Mouse (Mus musculus) lung, embryonic 15.5 days (tissue): ENCODE results near the gene Hist1h2ah. TPM values are rescaled to one million over a fixed set of nuclear protein-coding genes. Genes with fewer than 3 reads are reported as not detected.

ENCODE experiments used
- ATAC-seq: fragments of 200-750 bp; cut with Nextera tagmentation; 2 replicates; pipeline ENCODE4 v1.8.0; 2017; ENCODE audit warnings: moderate number of reproducible peaks, borderline replicate concordance; ENCODE audit not compliant: low FRiP score, low TSS enrichment; ENCODE audit errors: extremely low read depth
- H3K27ac ChIP-seq: fragments of 300-500 bp; sonication (generic); 2 replicates; pipeline ENCODE4 v1.5.1; 2015; ENCODE audit warnings: moderate library complexity, mild to moderate bottlenecking, inconsistent platforms
- H3K27me3 ChIP-seq: fragments of 300-500 bp; sonication (generic); 2 replicates; pipeline ENCODE4 v1.6.1; 2015; ENCODE audit warnings: inconsistent platforms
- H3K36me3 ChIP-seq: fragments of 300-500 bp; sonication (generic); 2 replicates; pipeline ENCODE4 v1.6.1; 2015; ENCODE audit warnings: inconsistent platforms
- H3K4me1 ChIP-seq: fragments of 300-500 bp; sonication (generic); 2 replicates; pipeline ENCODE4 v1.6.1; 2015; ENCODE audit warnings: inconsistent platforms
- H3K4me2 ChIP-seq: fragments of 300-500 bp; sonication (generic); 2 replicates; pipeline ENCODE4 v1.6.1; 2015; ENCODE audit warnings: inconsistent platforms, mild to moderate bottlenecking, moderate library complexity
- H3K4me3 ChIP-seq: fragments of 300-500 bp; sonication (generic); 2 replicates; pipeline ENCODE4 v1.5.1; 2015; ENCODE audit warnings: mild to moderate bottlenecking, inconsistent platforms
- H3K9ac ChIP-seq: fragments of 300-500 bp; sonication (generic); 2 replicates; pipeline ENCODE4 v1.6.1; 2015; ENCODE audit warnings: inconsistent platforms
- H3K9me3 ChIP-seq: fragments of 300-500 bp; sonication (generic); 2 replicates; pipeline ENCODE4 v1.6.1; 2016; ENCODE audit warnings: inconsistent platforms
- WGBS: fragments of 180-500 bp; shearing (Covaris S2); methylation state at CpG from one replicate; pipeline ENCODE4 v1.1.7; 2015; 5-methylcytosine and 5-hydroxymethylcytosine counted together
- polyA plus RNA-seq: library from polyadenylated mRNA; unstranded; fragments of >200 nt; fragmentation: Nextera tagmentation; extraction: Ambion mirVana; gene quantifications from 2 replicates; pipeline ENCODE4 v1.2.1, GENCODE M21; 2015

Hist1h2ah gene
- polyA plus RNA-seq, 1 experiment from 2014 or later: 8.1 TPM

DNA sequence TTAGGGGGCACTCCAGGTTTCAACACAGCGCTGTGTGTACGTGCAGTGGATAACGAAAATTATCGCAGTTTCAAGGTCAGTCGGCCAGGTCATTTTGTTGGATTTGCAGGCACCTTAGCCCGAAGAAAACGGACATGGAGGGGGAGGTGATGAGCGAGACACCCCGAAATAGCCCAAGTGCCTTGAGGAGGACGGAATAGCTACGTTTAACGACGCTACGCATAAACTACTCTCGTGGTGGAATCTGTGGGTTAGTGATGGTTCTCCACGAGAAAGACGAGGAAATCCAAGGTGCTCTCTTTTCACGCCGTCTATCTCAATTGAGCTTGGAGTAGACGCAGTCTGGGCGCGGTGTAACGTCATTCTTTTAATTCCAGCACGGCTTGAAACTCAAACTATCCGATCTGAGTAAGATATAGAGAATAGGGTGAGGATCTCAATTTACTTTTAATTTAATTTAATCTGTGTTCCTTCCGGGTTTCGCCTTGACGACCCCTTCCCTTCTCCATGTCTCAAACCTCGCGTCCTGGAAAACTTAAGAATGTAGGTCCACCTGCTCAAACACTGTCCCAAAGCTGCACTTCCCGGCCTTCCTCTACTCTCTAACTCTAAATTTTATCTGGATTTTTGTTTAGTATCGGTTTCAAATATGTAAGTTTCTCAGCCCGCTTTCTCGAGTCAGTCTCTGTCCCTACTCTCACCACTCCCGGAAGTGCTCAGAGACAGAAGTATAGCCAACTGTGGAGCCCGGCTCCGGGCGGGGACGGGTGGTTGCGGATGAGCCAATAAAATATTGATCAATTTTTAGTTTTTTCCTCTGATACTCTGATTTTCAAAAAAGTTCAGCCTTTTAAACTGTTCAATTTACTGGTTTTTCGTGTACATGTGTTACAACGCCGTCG lies 15.2 kb downstream of the Hist1h2ah start:
- Histone ChIP-seq H3K36me3 (no peaks in the 10 kb centered on the region), H3K4me3 (peak overlapping the region; percentile 57), H3K9me3 (no peaks in the 10 kb centered on the region), H3K27me3 (peaks cover 3% of the 10 kb centered on the region; the same call in 1 of the 2 replicates), H3K27ac (no peak overlapping the region), H3K4me2 (peak overlapping the region; percentile 85), H3K4me1 (peaks cover 8% of the 10 kb centered on the region; the same call in 1 of the 2 replicates), H3K9ac (peak overlapping the region; percentile 44)
- WGBS: under 1% methylated on average over 44 of the region's 44 CpGs
- no peak; the same call in 1 of the 2 replicates for ATAC-seq

DNA sequence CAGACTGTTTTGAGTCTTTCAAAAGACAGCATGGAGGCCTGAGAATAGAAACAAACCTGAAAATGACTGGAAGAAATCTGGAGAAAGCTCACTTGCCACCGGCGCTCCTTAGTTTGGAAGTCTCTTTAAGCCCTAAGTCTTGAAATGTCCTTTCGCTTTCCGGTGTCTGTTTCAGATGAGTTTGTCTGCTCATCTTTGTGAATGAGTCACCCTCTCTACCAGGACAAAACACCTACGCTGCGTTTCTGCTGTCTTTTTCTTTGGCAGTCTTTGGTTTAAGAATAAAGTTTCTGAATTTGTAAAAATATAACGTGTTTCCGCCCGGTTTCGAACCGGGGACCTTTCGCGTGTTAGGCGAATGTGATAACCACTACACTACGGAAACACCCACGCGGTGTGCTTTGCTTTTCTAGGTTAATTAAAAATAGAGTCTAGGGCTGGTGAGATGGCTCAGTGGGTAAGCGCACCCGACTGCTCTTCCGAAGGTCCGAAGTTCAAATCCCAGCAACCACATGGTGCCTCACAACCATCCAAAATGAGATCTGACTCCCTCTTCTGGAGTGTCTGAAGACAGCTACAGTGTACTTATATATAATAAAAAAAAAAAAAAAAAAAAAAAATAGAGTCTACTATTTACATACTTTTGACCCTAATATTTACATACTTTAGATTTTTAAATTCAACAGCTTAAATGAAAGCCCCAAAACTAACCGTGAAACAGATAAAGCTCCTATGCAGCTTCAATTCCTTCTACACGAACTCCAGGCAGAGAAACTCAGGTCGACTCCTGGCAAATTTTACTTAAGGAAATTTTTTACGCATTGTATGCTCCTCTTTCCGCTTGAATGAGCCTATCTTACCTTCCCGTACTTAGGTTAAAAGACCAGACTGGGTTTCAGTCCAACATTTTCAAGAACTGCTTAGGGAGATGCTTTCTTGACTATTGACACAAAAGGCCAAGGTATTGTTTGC lies 19.6 kb downstream of the Hist1h2ah start:
- WGBS: 13% methylated on average over 27 of the region's 27 CpGs
- no peak overlapping the region for H3K27ac ChIP-seq
- peak overlapping the region; percentile 57 for H3K4me2 ChIP-seq
- H3K9me3 ChIP-seq: no peaks in the 10 kb centered on the region
- H3K27me3 ChIP-seq: peaks cover 38% of the 10 kb centered on the region
- no peaks in the 10 kb centered on the region for H3K36me3 ChIP-seq
- H3K4me3 ChIP-seq: 0 out of 2 replicates have a peak overlapping the region, but pooled peaks have one; percentile 12
- H3K9ac ChIP-seq: no peak overlapping the region
- peak; percentile 81; the same call in 1 of the 2 replicates for ATAC-seq
- peaks cover 10% of the 10 kb centered on the region; the same call in 1 of the 2 replicates for H3K4me1 ChIP-seq

DNA sequence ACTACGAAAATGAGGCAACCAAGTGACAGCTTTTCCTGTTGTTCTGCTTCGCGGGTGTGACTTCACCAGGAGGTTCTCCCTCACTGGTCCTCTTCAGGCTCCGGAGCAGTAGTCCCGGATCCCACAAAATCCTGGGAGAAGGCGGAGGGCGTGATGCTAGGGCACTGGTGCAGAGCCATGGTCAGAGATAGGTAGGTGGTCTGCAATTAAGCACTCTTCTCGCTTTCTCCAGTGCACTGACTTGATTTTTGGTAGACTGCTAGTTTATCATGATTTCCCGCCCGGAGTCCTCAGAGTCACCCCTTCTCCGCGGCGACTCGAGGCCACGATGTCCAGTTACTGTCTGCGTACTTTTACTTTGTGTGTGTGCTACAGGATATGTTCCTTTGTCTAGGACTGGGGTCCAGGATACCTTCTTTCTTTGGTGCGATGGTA lies 20.9 kb downstream of the Hist1h2ah start:
- Histone ChIP-seq H3K36me3 (no peaks in the 10 kb centered on the region), H3K4me2 (peak overlapping the region; percentile 57), H3K4me3 (peak overlapping the region; percentile 25), H3K27me3 (peaks cover 51% of the 10 kb centered on the region), H3K9me3 (no peaks in the 10 kb centered on the region), H3K27ac (no peak overlapping the region), H3K9ac (0 out of 2 replicates have a peak overlapping the region, but pooled peaks have one; percentile 14), H3K4me1 (peaks cover 10% of the 10 kb centered on the region; the same call in 1 of the 2 replicates)
- ATAC-seq: no peak
- 6% methylated on average over 17 of the region's 17 CpGs for WGBS

DNA sequence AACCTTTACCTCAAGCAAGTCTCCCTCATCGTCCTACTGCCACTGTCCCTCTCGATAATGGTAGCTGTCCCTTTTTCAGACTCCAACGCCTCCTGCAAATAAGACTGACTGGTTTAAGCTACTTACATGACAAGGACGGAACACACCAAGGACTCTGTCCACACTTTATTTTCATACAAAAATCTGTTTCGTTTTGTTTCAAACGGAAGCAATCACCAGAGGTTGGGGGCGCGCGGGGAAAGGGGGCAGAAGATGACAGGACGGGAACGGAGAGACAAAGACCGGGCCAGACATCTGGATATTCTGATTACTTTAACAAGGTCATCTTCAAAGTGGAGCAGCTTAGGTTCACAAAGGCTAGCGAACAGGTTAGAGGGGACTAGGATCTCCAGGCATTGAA lies 21.7 kb downstream of the Hist1h2ah start:
- peak overlapping the region; percentile 57 for H3K4me2 ChIP-seq
- H3K4me3 ChIP-seq: peak overlapping the region; percentile 25
- ATAC-seq: no peak

DNA sequence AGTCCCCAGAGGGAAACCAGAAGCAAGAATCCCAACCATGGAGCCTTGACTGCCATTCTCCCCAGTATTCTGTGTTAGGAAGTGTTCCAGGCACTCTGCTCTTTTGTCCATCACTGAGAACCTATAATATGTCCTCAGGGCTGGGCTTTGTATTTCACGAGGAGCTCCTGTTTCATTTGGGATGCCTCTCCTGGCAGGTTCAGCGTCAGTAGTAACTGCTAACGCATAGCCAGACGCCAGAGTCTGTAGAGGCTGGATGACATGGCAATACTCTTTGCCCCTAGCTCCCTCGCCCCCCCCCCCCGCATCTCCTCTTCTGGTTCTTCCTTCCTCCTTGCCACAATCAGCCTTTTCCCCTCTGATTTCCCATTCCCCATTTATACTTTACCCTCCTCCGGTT lies 25.7 kb downstream of the Hist1h2ah start, which contains the start of gene Prss16:
TSS of gene Prss16 (minus strand) at position 101 of the 400 bp plus-strand sequence.
- 42% methylated on average over 7 of the region's 7 CpGs for WGBS
- ATAC-seq: no peak

More for the DNA sequence above, 21.7 kb downstream of the Hist1h2ah start:
- no peak overlapping the region for H3K9ac ChIP-seq
- H3K27ac ChIP-seq: no peak overlapping the region
- no peaks in the 10 kb centered on the region for H3K36me3 ChIP-seq
- peaks cover 58% of the 10 kb centered on the region for H3K27me3 ChIP-seq
- no peaks in the 10 kb centered on the region for H3K9me3 ChIP-seq
- peaks cover 10% of the 10 kb centered on the region; the same call in 1 of the 2 replicates for H3K4me1 ChIP-seq
- 20% methylated on average over 13 of the region's 13 CpGs for WGBS

DNA sequence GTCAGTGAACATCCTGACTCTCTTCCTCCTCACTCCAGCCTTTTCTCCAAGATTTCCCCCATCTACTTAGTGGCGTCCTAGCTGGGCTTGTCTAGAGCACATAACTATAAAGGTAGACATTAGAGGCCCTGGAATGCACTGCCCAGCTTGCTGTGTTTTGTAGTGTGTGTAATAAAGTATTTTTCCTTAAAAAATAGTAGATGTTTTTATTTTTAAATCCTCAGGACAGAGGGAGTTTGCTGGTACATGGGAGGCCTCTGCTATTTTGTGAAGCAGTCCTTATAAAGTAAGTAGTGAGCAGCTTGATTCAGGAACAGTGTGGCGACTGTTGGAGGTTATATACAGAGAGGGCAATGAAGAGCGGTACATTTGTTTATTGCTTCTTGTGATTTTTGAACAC lies 26.7 kb downstream of the Hist1h2ah start:
- H3K4me2 ChIP-seq: no peak overlapping the region
- ATAC-seq: no peak
- peaks cover 23% of the 10 kb centered on the region for H3K4me1 ChIP-seq
- H3K9ac ChIP-seq: no peak overlapping the region
- H3K9me3 ChIP-seq: no peaks in the 10 kb centered on the region
- no peaks in the 10 kb centered on the region for H3K36me3 ChIP-seq
- H3K27me3 ChIP-seq: peaks cover 83% of the 10 kb centered on the region
- 0 out of 2 replicates have a peak overlapping the region, but pooled peaks have one; percentile 2 for H3K4me3 ChIP-seq
- WGBS: 76% methylated on average over 3 of the region's 3 CpGs
- H3K27ac ChIP-seq: no peak overlapping the region

More for the DNA sequence above, 25.7 kb downstream of the Hist1h2ah start, which contains the start of gene Prss16:
- no peak within 1 kb of the TSS for H3K4me2 ChIP-seq
- H3K4me3 ChIP-seq: 0 out of 2 replicates have a peak within 1 kb of the TSS, but pooled peaks have one; percentile 2
- H3K9ac ChIP-seq: no peak within 1 kb of the TSS
- no peak within 1 kb of the TSS for H3K27ac ChIP-seq
- no peaks in the 10 kb centered on the region for H3K36me3 ChIP-seq
- peaks cover 83% of the 10 kb centered on the region for H3K27me3 ChIP-seq
- peaks cover 27% of the 10 kb centered on the region for H3K4me1 ChIP-seq
- no peaks in the 10 kb centered on the region for H3K9me3 ChIP-seq

DNA sequence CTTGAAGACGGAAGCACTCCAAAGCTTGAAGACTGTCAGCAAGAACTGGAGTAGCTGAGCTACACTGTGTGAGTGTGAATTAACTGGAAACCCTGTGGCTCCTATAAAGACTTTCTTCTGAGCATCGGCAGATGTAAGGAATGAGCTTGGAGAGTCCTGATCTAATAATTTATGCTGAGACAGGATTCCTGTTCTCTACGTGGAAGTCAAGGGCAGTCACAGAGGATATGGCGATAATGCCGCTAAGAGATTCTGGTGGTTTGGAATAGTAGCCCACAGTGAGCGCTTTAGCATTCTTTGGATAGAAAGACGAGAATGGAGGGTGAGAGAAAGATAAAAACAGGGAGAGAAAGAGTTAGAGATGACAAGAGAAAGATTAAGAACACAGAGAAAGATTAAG lies 27.5 kb downstream of the Hist1h2ah start:
- Histone ChIP-seq H3K27me3 (peaks cover 86% of the 10 kb centered on the region), H3K4me3 (no peak overlapping the region), H3K4me1 (peaks cover 23% of the 10 kb centered on the region), H3K36me3 (no peaks in the 10 kb centered on the region), H3K27ac (no peak overlapping the region), H3K9ac (no peak overlapping the region), H3K4me2 (no peak overlapping the region), H3K9me3 (no peaks in the 10 kb centered on the region)
- ATAC-seq: no peak
- 46% methylated on average over 7 of the region's 7 CpGs for WGBS

DNA sequence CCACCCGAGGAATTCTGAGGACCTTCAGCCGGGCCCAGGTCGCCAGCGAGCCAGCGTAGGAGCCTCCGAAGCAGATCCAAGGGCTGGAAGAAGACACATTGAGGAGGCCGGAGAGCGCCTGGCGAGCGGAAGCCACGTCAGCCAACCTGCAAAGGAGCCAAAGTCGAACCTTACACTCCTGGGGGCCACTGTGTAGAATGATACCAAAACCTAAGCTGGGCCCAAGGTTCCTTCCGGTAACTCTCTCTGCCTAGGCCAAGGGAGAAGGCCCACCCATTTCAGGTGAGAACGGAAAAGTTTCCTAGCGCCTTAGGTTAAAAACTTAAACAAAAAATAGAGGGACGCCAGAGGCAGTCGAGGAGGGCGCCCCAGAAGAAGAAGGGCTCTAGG lies 28.3 kb downstream of the Hist1h2ah start:
- WGBS: 5% methylated on average over 18 of the region's 18 CpGs
- Histone ChIP-seq H3K36me3 (no peaks in the 10 kb centered on the region), H3K27ac (no peak overlapping the region), H3K9ac (no peak overlapping the region), H3K9me3 (no peaks in the 10 kb centered on the region), H3K4me2 (peak overlapping the region; percentile 98), H3K4me3 (peak overlapping the region; percentile 65), H3K4me1 (peaks cover 23% of the 10 kb centered on the region), H3K27me3 (peaks cover 84% of the 10 kb centered on the region)
- no peak for ATAC-seq

DNA sequence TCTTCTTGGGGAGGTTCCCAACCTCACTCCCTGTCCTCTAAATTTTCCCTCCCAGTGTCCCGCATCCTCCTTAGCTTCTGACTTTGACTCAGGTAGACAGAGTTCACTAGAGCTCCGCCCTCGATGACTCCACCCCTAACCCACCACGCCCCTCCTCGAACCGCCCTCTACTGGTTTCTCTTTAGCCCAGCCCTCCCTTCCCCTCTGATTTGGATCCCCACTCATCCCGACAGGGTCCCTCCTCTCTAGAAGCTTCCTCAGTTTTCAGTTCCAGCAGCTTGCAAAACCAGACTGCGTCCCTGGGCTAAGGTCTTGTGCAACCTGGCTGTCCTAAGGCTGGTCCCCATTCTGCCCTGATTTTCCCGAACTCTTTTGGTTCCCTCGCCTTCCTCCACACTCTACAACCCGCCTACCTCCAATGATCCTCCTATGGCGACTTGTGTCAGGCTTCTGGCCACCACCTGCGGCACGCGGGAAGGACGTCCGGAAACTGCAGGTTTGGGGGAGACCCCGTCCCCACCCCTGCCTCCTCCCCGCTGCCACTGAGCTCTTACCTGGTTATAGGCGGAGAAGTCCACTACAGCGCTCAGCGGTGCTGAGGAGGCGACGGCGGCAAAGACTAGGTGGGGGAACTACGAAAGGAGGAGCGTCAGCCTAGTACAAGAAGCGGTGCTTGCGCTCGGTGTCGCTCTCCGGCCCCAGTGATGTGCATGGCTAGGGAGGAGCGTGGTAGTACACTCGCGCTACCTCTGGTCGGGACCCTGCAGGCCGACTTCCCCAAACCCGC lies 28.8 kb downstream of the Hist1h2ah start:
- WGBS: under 1% methylated on average over 38 of the region's 38 CpGs
- Histone ChIP-seq H3K4me3 (peak overlapping the region; percentile 65), H3K9ac (peak overlapping the region; percentile 47), H3K4me2 (peak overlapping the region; percentile 98), H3K27me3 (peaks cover 87% of the 10 kb centered on the region), H3K4me1 (peaks cover 23% of the 10 kb centered on the region), H3K9me3 (no peaks in the 10 kb centered on the region), H3K27ac (peak overlapping the region; percentile 66), H3K36me3 (no peaks in the 10 kb centered on the region)
- peak; percentile 91 for ATAC-seq

DNA sequence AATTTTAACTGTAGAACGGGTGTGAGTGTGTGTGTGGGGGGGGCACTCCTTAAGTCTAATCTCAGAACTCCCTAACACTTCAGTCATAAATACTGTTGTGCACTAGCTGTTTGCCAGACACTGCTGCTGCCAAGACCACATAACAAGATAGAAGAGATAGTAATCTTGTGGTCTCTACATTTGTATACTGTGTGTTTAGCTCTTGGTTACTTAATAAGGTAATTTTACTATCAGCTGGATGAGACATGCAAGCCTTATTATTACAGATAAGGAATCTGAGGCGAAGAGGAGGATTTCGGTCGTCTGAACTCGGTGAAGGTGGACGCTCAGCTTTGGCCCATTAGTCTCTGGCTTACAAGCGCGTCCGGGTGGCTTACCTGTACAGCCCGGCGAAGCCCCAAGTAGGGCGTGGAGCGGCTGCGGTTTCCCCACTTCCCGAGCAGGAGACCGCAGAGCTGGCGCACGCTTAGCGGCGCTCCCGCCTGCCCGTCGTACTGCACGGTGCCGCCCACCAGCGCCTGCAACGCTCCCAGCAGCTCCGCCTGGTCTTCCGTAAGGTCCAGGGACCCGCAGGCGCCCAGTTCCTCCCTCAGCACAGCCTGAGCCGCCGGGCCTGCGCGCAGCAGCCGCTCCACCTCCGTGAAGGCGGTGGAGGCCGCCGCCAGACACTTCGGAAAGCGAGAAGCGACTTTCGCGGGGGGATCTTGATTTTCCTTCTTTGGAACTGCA lies 29.6 kb downstream of the Hist1h2ah start:
- Histone ChIP-seq H3K36me3 (no peaks in the 10 kb centered on the region), H3K27me3 (peaks cover 90% of the 10 kb centered on the region), H3K4me3 (peak overlapping the region; percentile 65), H3K4me1 (peaks cover 23% of the 10 kb centered on the region), H3K27ac (peak overlapping the region; percentile 66), H3K4me2 (peak overlapping the region; percentile 98), H3K9ac (peak overlapping the region; percentile 47), H3K9me3 (no peaks in the 10 kb centered on the region)
- WGBS: under 1% methylated on average over 45 of the region's 45 CpGs
- ATAC-seq: peak; percentile 89
